Mouse (Mus musculus): ENCODE measurements around the gene Smyd3.

- TF ChIP-seq MYOG (IDR thresholded peaks at IDR 0.05; ENCODE audit: control insufficient read depth, extremely low read depth, insufficient read length) (no peak), MAX (IDR thresholded peaks at IDR 0.05) (no peak), CTCF (IDR thresholded peaks at IDR 0.05; ENCODE audit: control insufficient read depth, insufficient read depth, insufficient read length) (no peak)
These were observed 40.5 kb downstream of the Smyd3 start for GRCm38 (mm10) chr1:179477157-179477902.

Measured in C2C12 (cell line).